Mouse (Mus musculus) adrenal gland, postnatal 25 days (tissue): Measurements from ENCODE around the gene Capn1. TPM values are rescaled to one million over a fixed set of nuclear protein-coding genes. Genes with fewer than 3 reads are reported as not detected.

ENCODE experiments used
- DNase-seq: peaks from one replicate; pipeline ENCODE4 v3.0.0; 2021; ENCODE audit warnings: mixed read lengths
- microRNA-seq, 2 experiments: library from miRNA; unstranded; fragments of <30 nt; microRNA quantifications; one replicate each; pipeline ENCODE4 v1.2.0; 2021
- total RNA-seq: library from RNA; stranded (reverse); gene quantifications from 2 replicates; pipeline ENCODE4 v1.2.3, GENCODE M21; 2021

The Capn1 gene
- total RNA-seq, 1 experiment from 2014 or later: 40.2 TPM

GRCm38 (mm10) chr19:5952071-5952691, 63.5 kb downstream of the Capn1 start:
- DNase-seq: peak; percentile 42

- no peak for DNase-seq
Observed at GRCm38 (mm10) chr19:5951631-5952030, 64.1 kb downstream of the Capn1 start.

GRCm38 (mm10) chr19:5950218-5950617, 65.5 kb downstream of the Capn1 start:
- no peak for DNase-seq

- no peak for DNase-seq
Observed at GRCm38 (mm10) chr19:5945891-5946290, 69.8 kb downstream of the Capn1 start.

DNA sequence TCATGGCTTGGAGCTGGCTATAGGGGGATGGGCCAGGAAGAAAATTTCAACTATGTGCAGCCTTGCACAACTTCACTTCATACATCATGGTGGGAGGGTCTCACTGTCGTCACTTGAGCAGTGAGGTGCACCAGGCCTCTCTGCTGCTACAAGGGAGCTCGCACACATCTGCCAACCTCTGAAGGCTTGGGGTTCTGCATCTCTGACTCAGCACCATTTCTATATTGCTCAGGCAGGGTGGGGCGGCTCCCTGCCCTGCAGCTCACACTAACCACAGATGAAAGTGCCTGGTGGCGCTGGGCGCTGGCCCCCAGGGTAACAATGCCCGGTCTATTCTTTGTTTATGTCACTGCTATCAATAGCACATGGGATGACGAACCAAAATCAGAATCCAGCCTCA, 70.7 kb downstream of the Capn1 start:
- DNase-seq: no peak

DNA sequence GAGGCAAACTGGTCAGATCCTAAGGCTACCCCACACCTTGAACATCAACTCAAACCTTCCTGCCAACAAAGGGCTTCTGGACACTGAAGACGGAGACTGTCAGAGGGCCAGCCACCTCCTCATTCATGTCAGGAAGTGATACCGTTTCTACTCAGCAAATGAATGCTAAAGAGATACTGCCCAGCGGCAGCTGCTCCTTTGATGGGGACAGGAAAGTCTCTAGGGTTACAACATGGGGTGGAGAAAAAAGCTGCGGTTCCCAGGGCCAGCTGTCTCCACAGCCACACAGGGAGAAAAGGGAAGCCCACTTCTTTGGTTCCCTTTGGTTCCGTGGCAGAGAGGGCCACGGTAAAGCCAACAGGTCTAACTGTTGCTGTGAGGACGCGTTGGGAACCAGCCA, 71.6 kb downstream of the Capn1 start:
- DNase-seq: no peak

DNA sequence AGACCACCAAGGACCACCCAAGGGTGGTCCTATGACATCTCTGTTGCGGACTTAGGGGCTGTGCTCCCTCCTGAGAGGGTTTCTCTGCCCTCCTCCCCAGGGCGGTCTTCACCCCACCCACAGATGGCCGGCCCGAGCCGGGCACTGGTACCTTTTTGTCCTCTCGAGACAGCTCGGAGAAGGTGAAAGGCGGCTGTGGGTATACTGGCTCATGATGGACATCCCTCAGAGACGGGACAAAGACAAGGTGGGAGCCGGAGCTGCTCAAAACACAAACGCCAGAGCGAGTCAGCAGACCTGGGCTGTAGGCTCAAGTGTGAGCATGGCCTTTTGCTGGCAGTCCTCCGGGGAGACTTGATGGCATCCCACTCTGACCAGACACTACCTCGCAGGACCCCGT, 72.3 kb downstream of the Capn1 start:
- DNase-seq: no peak

- no peak for DNase-seq
Observed at GRCm38 (mm10) chr19:5942581-5942980, 73.1 kb downstream of the Capn1 start.

DNA sequence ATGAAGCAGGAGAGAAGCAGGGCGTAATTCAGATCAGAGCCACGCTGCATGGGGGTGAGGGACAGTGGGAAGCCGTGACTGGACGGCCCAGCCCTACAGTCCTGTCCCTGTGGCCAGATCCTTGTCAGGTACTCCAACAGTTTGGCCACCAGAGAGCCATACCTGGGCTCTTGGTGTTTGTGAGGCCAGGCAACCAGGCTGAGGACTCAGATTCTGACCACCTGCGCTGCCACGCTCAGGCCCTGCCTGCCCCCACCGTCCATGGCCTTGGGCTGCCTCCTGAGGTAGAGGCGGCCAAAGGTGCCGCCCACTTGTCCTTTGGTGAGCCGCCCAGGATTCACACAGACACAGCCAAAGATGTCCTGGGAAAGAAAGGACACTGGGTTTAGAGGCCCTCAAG, 75.0 kb downstream of the Capn1 start:
- peak; percentile 62 for DNase-seq

DNA sequence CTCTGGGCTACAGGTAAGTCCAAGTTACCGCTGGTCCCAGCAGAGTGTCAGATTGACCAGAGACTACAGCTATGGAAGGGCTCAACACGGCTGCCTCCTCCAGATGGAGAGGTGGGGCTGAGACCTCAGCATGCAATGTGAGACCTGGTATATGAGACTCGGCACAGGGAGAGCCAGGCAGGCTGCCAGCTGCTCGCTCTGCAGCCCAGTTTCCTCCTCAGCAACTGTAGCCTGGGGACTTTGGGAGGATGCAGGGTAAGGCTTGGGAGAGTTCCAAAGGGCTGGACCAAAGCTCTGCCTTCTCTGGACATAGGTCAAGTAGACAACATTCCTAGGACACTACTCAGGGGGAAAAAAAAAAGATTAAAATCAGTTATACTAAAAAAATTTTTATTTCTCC, 75.5 kb downstream of the Capn1 start:
- peak; percentile 78 for DNase-seq

- no peak for DNase-seq
Observed at GRCm38 (mm10) chr19:5939715-5940114, 76.0 kb downstream of the Capn1 start.

Small RNAs within 50 kb of the gene (microRNA-seq; reads per million reads assigned to microRNA genes)
- gene Mir6988: 1.1 to 1.7 reads per million in 2 experiments

Other genes starting within 250 kb of the Capn1 start
- 104 and 120 TPM in 2 replicates for gene Scyl1, start 244.5 kb downstream of the Capn1 start, total RNA-seq
- 40.4 and 63.3 TPM in 2 replicates for gene Frmd8, start 140.6 kb downstream of the Capn1 start, total RNA-seq
- gene Slc25a45, start 138.1 kb downstream of the Capn1 start, total RNA-seq: 39.1 and 39.7 TPM in 2 replicates
- gene Tigd3, start 121.7 kb downstream of the Capn1 start, total RNA-seq: 1.3 and 2.0 TPM in 2 replicates
- 88.9 and 103 TPM in 2 replicates for gene Dpf2, start 102.9 kb downstream of the Capn1 start, total RNA-seq
- gene Cdc42ep2, start 91.1 kb downstream of the Capn1 start, total RNA-seq: 6.2 and 8.5 TPM in 2 replicates
- gene Pola2, start 51.7 kb downstream of the Capn1 start, total RNA-seq: 28.4 and 29.6 TPM in 2 replicates
- not detected in 2 replicates for gene Slc22a20, start 29.8 kb downstream of the Capn1 start, total RNA-seq
- 59.7 and 65.6 TPM in 2 replicates for gene Syvn1, start 30.7 kb upstream of the Capn1 start, total RNA-seq
- 65.2 and 65.7 TPM in 2 replicates for gene Mrpl49, start 41.9 kb upstream of the Capn1 start, total RNA-seq
- gene Fau, start 41.9 kb upstream of the Capn1 start, total RNA-seq: 891 and 1,016 TPM in 2 replicates
- gene Znhit2, start 45.3 kb upstream of the Capn1 start, total RNA-seq: 34.6 TPM in 2 replicates
- 59.9 and 66.0 TPM in 2 replicates for gene Tm7sf2, start 52.5 kb upstream of the Capn1 start, total RNA-seq
- gene Vps51, start 61.3 kb upstream of the Capn1 start, total RNA-seq: 68.8 and 80.9 TPM in 2 replicates
- gene Tmem262, start 64.1 kb upstream of the Capn1 start, total RNA-seq: 0.85 TPM in 1 of 2 replicates, not detected in the other
- not detected in 2 replicates for gene Gm28374, start 66.4 kb upstream of the Capn1 start, total RNA-seq
- 41.9 and 43.0 TPM in 2 replicates for gene Zfpl1, start 69.1 kb upstream of the Capn1 start, total RNA-seq
- gene Cdca5, start 69.1 kb upstream of the Capn1 start, total RNA-seq: 3.0 and 4.1 TPM in 2 replicates
- not detected in 2 replicates for gene AC131692.1, start 78.5 kb upstream of the Capn1 start, total RNA-seq
- 0.24 and 0.38 TPM in 2 replicates for gene Naaladl1, start 89.9 kb upstream of the Capn1 start, total RNA-seq
- gene Sac3d1, start 102.8 kb upstream of the Capn1 start, total RNA-seq: 15.1 and 19.5 TPM in 2 replicates
- 23.5 and 26.9 TPM in 2 replicates for gene Snx15, start 112.4 kb upstream of the Capn1 start, total RNA-seq
- gene Batf2, start 125.1 kb upstream of the Capn1 start, total RNA-seq: 1.00 and 2.1 TPM in 2 replicates
- gene Arl2, start 125.7 kb upstream of the Capn1 start, total RNA-seq: 74.5 and 74.7 TPM in 2 replicates
- gene Majin, start 168.5 kb upstream of the Capn1 start, total RNA-seq: 0.76 and 2.9 TPM in 2 replicates
- gene Gpha2, start 210.5 kb upstream of the Capn1 start, total RNA-seq: 20.1 and 25.8 TPM in 2 replicates
- 95.5 and 103 TPM in 2 replicates for gene Ppp2r5b, start 220.0 kb upstream of the Capn1 start, total RNA-seq
- 33.8 and 47.0 TPM in 2 replicates for gene Atg2a, start 225.8 kb upstream of the Capn1 start, total RNA-seq